Mouse (Mus musculus) MEL (cell line): ENCODE data around the gene Alg1.

Source experiments
- CTCF ChIP-seq, 3 experiments: IDR thresholded peaks in 2 of 3; conservative IDR thresholded peaks in 1 of 3; 2 replicates each; pipeline ENCODE4 v1.5.1; 2011 to 2012; ENCODE audit warnings: low read length in 3 of 3, low read depth in 2 of 3, mild to moderate bottlenecking in 2 of 3, improper control_type of control experiment in 1 of 3, inconsistent platforms in 1 of 3, mixed read lengths in 1 of 3, moderate library complexity in 1 of 3; ENCODE audit not compliant: control insufficient read depth in 1 of 3, insufficient read depth in 1 of 3, poor library complexity in 1 of 3, severe bottlenecking in 1 of 3
- MAFK ChIP-seq: IDR thresholded peaks from 2 replicates; pipeline ENCODE4 v1.6.1; 2011; ENCODE audit warnings: low read depth, mild to moderate bottlenecking, low read length, improper control_type of control experiment, borderline replicate concordance
- MAZ ChIP-seq: IDR thresholded peaks from 2 replicates; pipeline ENCODE4 v1.6.1; 2012; ENCODE audit warnings: low read depth, mild to moderate bottlenecking, inconsistent platforms, low read length, improper control_type of control experiment
- TCF12 ChIP-seq: IDR thresholded peaks from 2 replicates; pipeline ENCODE4 v1.6.1; 2014; ENCODE audit warnings: low read depth, mild to moderate bottlenecking, inconsistent platforms, low read length, improper control_type of control experiment, moderate library complexity

GRCm38 (mm10) chr16:5202681-5203080 lies 30.7 kb upstream of the Alg1 start:
- no peak for TF ChIP-seq MAFK
- TF ChIP-seq MAZ: no peak
- no peak for TF ChIP-seq TCF12
- peak; percentile 60 to 81 (median 72) for TF ChIP-seq CTCF (IDR thresholded peaks at IDR 0.05 in 2 of 3, conservative IDR thresholded peaks at IDR 0.05 in 1 of 3; ENCODE audit: control insufficient read depth in 1 of 3, insufficient read depth in 1 of 3, low read depth in 2 of 3, low read length in 3 of 3, poor library complexity in 1 of 3, severe bottlenecking in 1 of 3)
